Mouse (Mus musculus): ENCODE measurements around the gene 2010106E10Rik. TPM values are rescaled to one million over a fixed set of nuclear protein-coding genes. Genes with fewer than 3 reads are reported as not detected.

The 2010106E10Rik gene
- polyA plus RNA-seq (2014; fragmentation: Nextera tagmentation; extraction: Ambion mirVana) = not detected in 2 replicates

GRCm38 (mm10) chrX:112494974-112495373 is at the start of gene 2010106E10Rik:
Gene 2010106E10Rik (plus strand): TSS chrX:112495274.
- Histone ChIP-seq H3K4me1 (replicated peaks; ENCODE audit: control insufficient read depth, insufficient read depth, low read length) (no peaks in the 10 kb centered on the region), H3K27me3 (replicated peaks; ENCODE audit: control insufficient read depth, insufficient read depth, low read length) (no peaks in the 10 kb centered on the region), H3K9me3 (ENCODE audit: control insufficient read depth, low read length) (no peaks in the 10 kb centered on the region), H3K36me3 (ENCODE audit: control insufficient read depth, insufficient read depth, low read length) (no peaks in the 10 kb centered on the region), H3K27ac (ENCODE audit: low read depth) (no peak within 1 kb of the TSS), H3K4me3 (ENCODE audit: low read depth, low read length) (no peak within 1 kb of the TSS), H3K9ac (ENCODE audit: low read length) (no peak within 1 kb of the TSS), H3K4me2 (ENCODE audit: low read length) (no peak within 1 kb of the TSS)
- no peak for ATAC-seq (replicated peaks; ENCODE audit: low FRiP score, low TSS enrichment, low read depth)
- no peak for DNase-seq (ENCODE audit: low spot score)
- 74% methylated on average over 1 of the region's 1 CpGs for WGBS

GRCm38 (mm10) chrX:112505651-112506050 is 10.6 kb downstream of the 2010106E10Rik start:
- 61% methylated on average over 2 of the region's 2 CpGs for WGBS
- Histone ChIP-seq H3K27me3 (replicated peaks; ENCODE audit: control insufficient read depth, insufficient read depth, low read length) (no peaks in the 10 kb centered on the region), H3K4me3 (ENCODE audit: low read depth, low read length) (no peak overlapping the region), H3K9ac (ENCODE audit: low read length) (no peak overlapping the region), H3K4me2 (ENCODE audit: low read length) (no peak overlapping the region), H3K9me3 (ENCODE audit: control insufficient read depth, low read length) (no peaks in the 10 kb centered on the region), H3K27ac (ENCODE audit: low read depth) (no peak overlapping the region), H3K36me3 (ENCODE audit: control insufficient read depth, insufficient read depth, low read length) (no peaks in the 10 kb centered on the region), H3K4me1 (replicated peaks; ENCODE audit: control insufficient read depth, insufficient read depth, low read length) (no peaks in the 10 kb centered on the region)
- no peak for ATAC-seq (replicated peaks; ENCODE audit: low FRiP score, low TSS enrichment, low read depth)
- no peak for DNase-seq (ENCODE audit: low spot score)

- WGBS = 80% methylated on average over 1 of the region's 1 CpGs
- no peak overlapping the region for H3K4me2 ChIP-seq (ENCODE audit: low read length)
- DNase-seq (ENCODE audit: low spot score) (no peak), ATAC-seq (replicated peaks; ENCODE audit: low FRiP score, low TSS enrichment, low read depth) (no peak)
- H3K27ac ChIP-seq (ENCODE audit: low read depth) = no peak overlapping the region
- H3K9ac ChIP-seq (ENCODE audit: low read length) = no peak overlapping the region
- no peak overlapping the region for H3K4me3 ChIP-seq (ENCODE audit: low read depth, low read length)
- no peaks in the 10 kb centered on the region for H3K36me3 ChIP-seq (ENCODE audit: control insufficient read depth, insufficient read depth, low read length)
- no peaks in the 10 kb centered on the region for H3K27me3 ChIP-seq (replicated peaks; ENCODE audit: control insufficient read depth, insufficient read depth, low read length)
- H3K4me1 ChIP-seq (replicated peaks; ENCODE audit: control insufficient read depth, insufficient read depth, low read length) = no peaks in the 10 kb centered on the region
- H3K9me3 ChIP-seq (ENCODE audit: control insufficient read depth, low read length) = no peaks in the 10 kb centered on the region
Observed at GRCm38 (mm10) chrX:112524755-112525154, 29.7 kb downstream of the 2010106E10Rik start.

GRCm38 (mm10) chrX:112543115-112543514 is 48.0 kb downstream of the 2010106E10Rik start:
- 56% methylated on average over 1 of the region's 1 CpGs for WGBS
- ATAC-seq (replicated peaks; ENCODE audit: low FRiP score, low TSS enrichment, low read depth) (no peak), DNase-seq (ENCODE audit: low spot score) (no peak)
- no peak overlapping the region for H3K4me2 ChIP-seq (ENCODE audit: low read length)
- H3K4me1 ChIP-seq (replicated peaks; ENCODE audit: control insufficient read depth, insufficient read depth, low read length) = no peaks in the 10 kb centered on the region
- H3K4me3 ChIP-seq (ENCODE audit: low read depth, low read length) = no peak overlapping the region
- H3K27ac ChIP-seq (ENCODE audit: low read depth) = no peak overlapping the region
- no peaks in the 10 kb centered on the region for H3K27me3 ChIP-seq (replicated peaks; ENCODE audit: control insufficient read depth, insufficient read depth, low read length)
- H3K36me3 ChIP-seq (ENCODE audit: control insufficient read depth, insufficient read depth, low read length) = no peaks in the 10 kb centered on the region
- no peak overlapping the region for H3K9ac ChIP-seq (ENCODE audit: low read length)
- H3K9me3 ChIP-seq (ENCODE audit: control insufficient read depth, low read length) = no peaks in the 10 kb centered on the region

GRCm38 (mm10) chrX:112567716-112568115 is 72.6 kb downstream of the 2010106E10Rik start:
- WGBS = 71% methylated on average over 2 of the region's 2 CpGs
- H3K27ac ChIP-seq (ENCODE audit: low read depth) = no peak overlapping the region

GRCm38 (mm10) chrX:112600511-112601305 is 105.6 kb downstream of the 2010106E10Rik start, which contains the start of gene Zfp711:
Gene Zfp711 (plus strand): TSS chrX:112600526.
- peak within 1 kb of the TSS; percentile 74 for H3K9ac ChIP-seq (ENCODE audit: low read length)
- H3K36me3 ChIP-seq (ENCODE audit: control insufficient read depth, insufficient read depth, low read length) = no peaks in the 10 kb centered on the region
- H3K27ac ChIP-seq (ENCODE audit: low read depth) = peak within 1 kb of the TSS; percentile 77
- 12% methylated on average over 69 of the region's 79 CpGs for WGBS
- DNase-seq (ENCODE audit: low spot score) = peak; percentile 84
- ATAC-seq (replicated peaks; ENCODE audit: low FRiP score, low TSS enrichment, low read depth) = peak; percentile 99
- H3K4me1 ChIP-seq (replicated peaks; ENCODE audit: control insufficient read depth, insufficient read depth, low read length) = no peaks in the 10 kb centered on the region
- H3K4me3 ChIP-seq (ENCODE audit: low read depth, low read length) = peak within 1 kb of the TSS; percentile 57
- H3K4me2 ChIP-seq (ENCODE audit: low read length) = peak within 1 kb of the TSS; percentile 54
- H3K27me3 ChIP-seq (replicated peaks; ENCODE audit: control insufficient read depth, insufficient read depth, low read length) = no peaks in the 10 kb centered on the region
- H3K9me3 ChIP-seq (ENCODE audit: control insufficient read depth, low read length) = no peaks in the 10 kb centered on the region

More at GRCm38 (mm10) chrX:112567716-112568115, 72.6 kb downstream of the 2010106E10Rik start:
- Histone ChIP-seq H3K27me3 (replicated peaks; ENCODE audit: control insufficient read depth, insufficient read depth, low read length) (no peaks in the 10 kb centered on the region), H3K9ac (ENCODE audit: low read length) (no peak overlapping the region), H3K36me3 (ENCODE audit: control insufficient read depth, insufficient read depth, low read length) (no peaks in the 10 kb centered on the region), H3K4me1 (replicated peaks; ENCODE audit: control insufficient read depth, insufficient read depth, low read length) (no peaks in the 10 kb centered on the region), H3K4me2 (ENCODE audit: low read length) (no peak overlapping the region), H3K4me3 (ENCODE audit: low read depth, low read length) (no peak overlapping the region), H3K9me3 (ENCODE audit: control insufficient read depth, low read length) (no peaks in the 10 kb centered on the region)
- ATAC-seq (replicated peaks; ENCODE audit: low FRiP score, low TSS enrichment, low read depth) (no peak), DNase-seq (ENCODE audit: low spot score) (no peak)

- peak overlapping the region; percentile 77 for H3K27ac ChIP-seq (ENCODE audit: low read depth)
- H3K4me3 ChIP-seq (ENCODE audit: low read depth, low read length) = peak overlapping the region; percentile 57
- ATAC-seq (replicated peaks; ENCODE audit: low FRiP score, low TSS enrichment, low read depth) (peak; percentile 65), DNase-seq (ENCODE audit: low spot score) (peak; percentile 70)
- H3K4me1 ChIP-seq (replicated peaks; ENCODE audit: control insufficient read depth, insufficient read depth, low read length) = no peaks in the 10 kb centered on the region
- H3K27me3 ChIP-seq (replicated peaks; ENCODE audit: control insufficient read depth, insufficient read depth, low read length) = no peaks in the 10 kb centered on the region
- no peaks in the 10 kb centered on the region for H3K9me3 ChIP-seq (ENCODE audit: control insufficient read depth, low read length)
- H3K36me3 ChIP-seq (ENCODE audit: control insufficient read depth, insufficient read depth, low read length) = no peaks in the 10 kb centered on the region
- peak overlapping the region; percentile 74 for H3K9ac ChIP-seq (ENCODE audit: low read length)
- peak overlapping the region; percentile 54 for H3K4me2 ChIP-seq (ENCODE audit: low read length)
- 13% methylated on average over 55 of the region's 81 CpGs for WGBS
Observed at GRCm38 (mm10) chrX:112601306-112602120, 106.4 kb downstream of the 2010106E10Rik start.

Data from intestine, embryonic 14.5 days (tissue).